Mouse (Mus musculus) hindbrain, embryonic 14.5 days (tissue): ENCODE measurements around the gene Dnase2a. TPM values are rescaled to one million over a fixed set of nuclear protein-coding genes. Genes with fewer than 3 reads are reported as not detected.

Experiments used
- ATAC-seq: fragments of 200-750 bp; cut with Nextera tagmentation; 2 replicates; pipeline ENCODE4 v1.8.0; 2017; ENCODE audit warnings: moderate number of reproducible peaks, mild to moderate bottlenecking, moderate TSS enrichment, moderate library complexity; ENCODE audit not compliant: low FRiP score
- DNase-seq: peaks from one replicate; pipeline ENCODE4 v3.0.0-alpha.2; 2015; ENCODE audit warnings: low spot score
- H3K27ac ChIP-seq: fragments of 300-500 bp; sonication (generic); 2 replicates; pipeline ENCODE4 v1.5.1; 2014; ENCODE audit warnings: mild to moderate bottlenecking, moderate library complexity
- H3K27me3 ChIP-seq: fragments of 300-500 bp; sonication (generic); 2 replicates; pipeline ENCODE4 v1.6.1; 2014; ENCODE audit warnings: mild to moderate bottlenecking, low read length, mixed read lengths; ENCODE audit not compliant: control insufficient read depth, insufficient read depth
- H3K36me3 ChIP-seq: fragments of 300-500 bp; sonication (generic); replicated peaks from 2 replicates; pipeline ENCODE4 v1.6.1; 2014; ENCODE audit not compliant: control insufficient read depth, insufficient read depth
- H3K4me1 ChIP-seq: fragments of 300-500 bp; sonication (generic); replicated peaks from 2 replicates; pipeline ENCODE4 v1.6.1; 2014; ENCODE audit warnings: antibody characterized with exemption, low read length, mixed read lengths; ENCODE audit not compliant: control insufficient read depth, insufficient read depth
- H3K4me2 ChIP-seq: fragments of 300-500 bp; sonication (generic); replicated peaks from 2 replicates; pipeline ENCODE4 v1.6.1; 2014; ENCODE audit warnings: mild to moderate bottlenecking, moderate library complexity
- H3K4me3 ChIP-seq: fragments of 300-500 bp; sonication (generic); replicated peaks from 2 replicates; pipeline ENCODE4 v1.5.1; 2014; ENCODE audit warnings: mild to moderate bottlenecking, low read length
- H3K9ac ChIP-seq: fragments of 300-500 bp; sonication (generic); 2 replicates; pipeline ENCODE4 v1.6.1; 2014
- H3K9me3 ChIP-seq: fragments of 300-500 bp; sonication (generic); 2 replicates; pipeline ENCODE4 v1.6.1; 2016; ENCODE audit warnings: low read length; ENCODE audit not compliant: control insufficient read depth
- WGBS: fragments of 180-500 bp; shearing (Covaris S2); extraction: QIAGEN DNeasy Blood & Tissue Kit; methylation state at CpG from one replicate; pipeline ENCODE4 v1.1.7; 2014; 5-methylcytosine and 5-hydroxymethylcytosine counted together
- polyA plus RNA-seq: library from polyadenylated mRNA; unstranded; fragments of >200 nt; fragmentation: Nextera tagmentation; extraction: Ambion mirVana; gene quantifications from 2 replicates; pipeline ENCODE4 v1.2.1, GENCODE M21; 2014

Dnase2a gene
- polyA plus RNA-seq, 1 experiment from 2014 or later, result 6.0 TPM

DNA sequence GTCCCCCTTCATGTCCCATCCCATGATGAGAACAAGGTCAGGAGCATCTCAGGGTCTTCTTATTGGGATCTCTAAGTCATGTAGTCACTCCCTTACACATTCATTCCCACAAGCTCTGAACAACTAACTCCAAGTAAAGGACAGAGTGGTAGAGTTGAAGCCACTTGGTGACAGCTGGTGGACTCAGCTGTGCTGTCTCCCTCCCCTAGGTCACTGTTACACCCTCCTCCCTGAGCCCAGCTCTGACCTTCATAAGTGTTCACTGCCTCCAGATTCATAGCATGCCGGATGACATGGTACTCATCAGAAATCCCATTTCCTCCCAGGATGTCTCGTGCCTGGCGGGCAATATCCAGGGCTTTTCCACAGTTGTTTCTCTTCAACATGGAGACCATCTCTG lies 20.1 kb upstream of the Dnase2a start:
- H3K9me3 ChIP-seq, result no peaks in the 10 kb centered on the region
- H3K36me3 ChIP-seq, result peaks cover 37% of the 10 kb centered on the region
- H3K9ac ChIP-seq, result no peak overlapping the region
- H3K4me2 ChIP-seq, result no peak overlapping the region
- no peak overlapping the region for H3K4me3 ChIP-seq
- peaks cover 8% of the 10 kb centered on the region for H3K4me1 ChIP-seq
- H3K27ac ChIP-seq, result no peak overlapping the region
- WGBS, result 96% methylated on average over 3 of the region's 3 CpGs
- DNase-seq (no peak), ATAC-seq (no peak)
- H3K27me3 ChIP-seq, result no peaks in the 10 kb centered on the region

DNA sequence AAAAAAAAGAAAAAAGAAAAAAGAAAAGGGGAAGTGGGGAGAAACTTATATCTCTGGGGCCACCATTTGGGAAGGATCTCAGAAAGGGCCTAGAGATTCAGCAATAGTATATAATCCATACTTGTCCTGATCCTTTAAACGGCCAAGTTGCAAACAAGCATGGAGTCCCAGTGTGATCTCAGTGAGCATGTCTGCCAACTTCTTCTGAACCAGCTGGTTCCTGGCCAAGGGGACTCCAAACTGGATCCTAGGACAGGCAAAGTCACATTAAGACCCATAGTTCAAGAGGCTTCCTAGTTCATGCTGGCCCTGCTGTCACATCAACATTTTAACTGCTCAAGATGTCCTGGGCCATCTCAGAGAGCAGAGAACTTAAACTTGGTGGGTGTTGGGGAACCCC lies 19.2 kb upstream of the Dnase2a start:
- Histone ChIP-seq H3K4me1 (peaks cover 11% of the 10 kb centered on the region), H3K9ac (no peak overlapping the region), H3K27me3 (no peaks in the 10 kb centered on the region), H3K4me2 (no peak overlapping the region), H3K9me3 (no peaks in the 10 kb centered on the region), H3K4me3 (no peak overlapping the region), H3K36me3 (peaks cover 37% of the 10 kb centered on the region), H3K27ac (no peak overlapping the region)
- WGBS, result 96% methylated on average over 1 of the region's 1 CpGs
- ATAC-seq (no peak), DNase-seq (no peak)

DNA sequence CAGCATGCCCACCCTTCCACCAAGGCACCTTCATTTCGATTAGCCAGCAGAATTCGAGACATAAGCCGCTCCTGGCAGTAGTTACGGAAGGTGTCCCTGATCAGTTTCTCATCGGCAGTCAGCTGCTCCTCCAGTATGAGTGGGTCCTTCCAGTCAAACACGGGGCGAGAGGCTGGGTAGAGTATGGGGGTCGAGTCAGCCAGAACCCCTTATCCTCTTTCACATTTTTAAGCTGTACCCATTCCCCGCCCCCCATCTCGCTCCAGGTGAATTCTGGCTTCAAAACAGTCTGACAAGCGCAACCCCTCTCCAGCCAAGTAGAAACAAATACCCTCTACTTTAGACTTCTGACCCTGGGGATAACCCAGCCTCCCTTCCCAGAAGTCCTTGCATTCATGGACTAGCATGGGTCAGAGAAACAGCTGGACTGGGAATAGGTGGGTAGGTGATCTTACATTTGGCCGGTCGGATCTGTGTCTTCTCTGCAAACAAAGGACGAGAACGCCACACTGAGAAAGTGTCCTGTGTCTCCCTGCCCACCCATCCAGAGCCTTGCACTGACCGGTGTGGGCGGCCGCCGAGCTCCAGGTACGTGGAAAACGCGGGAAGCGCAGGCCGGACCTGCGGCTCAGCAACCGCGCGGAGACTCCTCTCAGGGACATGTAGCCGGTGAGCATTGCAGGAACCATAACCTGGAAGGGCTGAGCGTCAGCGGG lies 15.2 kb upstream of the Dnase2a start:
- Histone ChIP-seq H3K27ac (peak overlapping the region; percentile 0; the same call in 1 of the 2 replicates), H3K4me2 (peak overlapping the region; percentile 83), H3K27me3 (no peaks in the 10 kb centered on the region), H3K9me3 (no peaks in the 10 kb centered on the region), H3K36me3 (peaks cover 12% of the 10 kb centered on the region), H3K4me1 (peaks cover 14% of the 10 kb centered on the region), H3K9ac (peak overlapping the region; percentile 84), H3K4me3 (peak overlapping the region; percentile 60)
- peak; percentile 51; the same call in 1 of the 2 replicates for ATAC-seq
- 12% methylated on average over 31 of the region's 31 CpGs for WGBS
- DNase-seq, result no peak

DNA sequence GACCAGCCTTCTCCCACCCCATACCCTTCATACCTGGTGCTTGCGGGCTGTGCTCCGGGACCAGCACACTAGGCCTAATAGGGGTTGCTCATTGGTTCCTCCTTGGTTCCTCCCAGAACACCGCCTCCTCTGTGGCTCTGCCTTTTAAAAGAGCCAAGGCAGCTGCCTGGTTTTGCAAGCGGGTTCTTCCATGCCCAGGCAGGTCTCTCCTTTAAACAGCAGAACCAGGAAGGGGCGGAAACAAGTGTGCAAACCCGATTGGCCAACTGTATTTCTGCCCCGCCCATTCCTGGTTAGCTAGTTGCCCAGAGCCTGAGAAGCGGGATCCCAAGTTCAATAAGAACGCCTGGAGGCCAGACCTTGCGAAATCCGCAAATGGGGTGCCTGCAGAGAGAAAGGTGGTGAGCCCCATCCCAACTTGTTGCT lies 14.6 kb upstream of the Dnase2a start, which contains the start of gene Gcdh:
Gene Gcdh, minus strand, starts transcription at position 213 of the 426 bp plus-strand sequence.
- peak within 1 kb of the TSS; percentile 0; the same call in 1 of the 2 replicates for H3K27ac ChIP-seq
- peak within 1 kb of the TSS; percentile 83 for H3K4me2 ChIP-seq
- peak; percentile 99 for ATAC-seq
- H3K9ac ChIP-seq, result peak within 1 kb of the TSS; percentile 84
- peak within 1 kb of the TSS; percentile 60 for H3K4me3 ChIP-seq
- WGBS, result 0% methylated on average over 11 of the region's 11 CpGs
- no peaks in the 10 kb centered on the region for H3K27me3 ChIP-seq
- no peaks in the 10 kb centered on the region for H3K9me3 ChIP-seq
- peak; percentile 90 for DNase-seq
- H3K4me1 ChIP-seq, result peaks cover 14% of the 10 kb centered on the region
- 0 out of 2 replicates have a peak, but pooled peaks cover 6% of the 10 kb centered on the region for H3K36me3 ChIP-seq

DNA sequence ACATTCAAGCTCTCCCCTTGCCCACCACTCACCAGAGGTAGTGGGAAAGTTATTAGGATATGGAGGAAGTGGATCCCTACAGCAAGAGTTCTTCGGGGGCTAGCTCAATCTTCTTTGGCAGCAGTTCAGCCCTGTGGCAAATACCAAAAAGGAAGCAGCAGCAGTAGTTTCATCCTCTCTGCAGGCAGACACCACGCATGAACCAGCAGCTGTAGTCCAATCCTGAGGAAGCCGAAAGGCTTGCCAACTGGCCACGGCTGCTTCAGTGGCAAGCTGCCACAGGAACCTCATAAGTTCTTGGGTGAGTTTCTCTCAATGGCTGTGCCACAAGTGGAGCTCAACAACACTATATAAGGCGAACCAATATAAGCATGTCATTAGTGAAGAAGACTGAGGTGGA lies 12.4 kb upstream of the Dnase2a start:
- H3K9ac ChIP-seq, result no peak overlapping the region
- H3K36me3 ChIP-seq, result no peaks in the 10 kb centered on the region
- no peak overlapping the region for H3K4me3 ChIP-seq
- 90% methylated on average over 5 of the region's 5 CpGs for WGBS
- no peaks in the 10 kb centered on the region for H3K27me3 ChIP-seq
- ATAC-seq, result no peak
- no peak for DNase-seq
- no peak overlapping the region for H3K4me2 ChIP-seq
- H3K27ac ChIP-seq, result no peak overlapping the region
- H3K4me1 ChIP-seq, result peaks cover 14% of the 10 kb centered on the region
- H3K9me3 ChIP-seq, result no peaks in the 10 kb centered on the region

DNA sequence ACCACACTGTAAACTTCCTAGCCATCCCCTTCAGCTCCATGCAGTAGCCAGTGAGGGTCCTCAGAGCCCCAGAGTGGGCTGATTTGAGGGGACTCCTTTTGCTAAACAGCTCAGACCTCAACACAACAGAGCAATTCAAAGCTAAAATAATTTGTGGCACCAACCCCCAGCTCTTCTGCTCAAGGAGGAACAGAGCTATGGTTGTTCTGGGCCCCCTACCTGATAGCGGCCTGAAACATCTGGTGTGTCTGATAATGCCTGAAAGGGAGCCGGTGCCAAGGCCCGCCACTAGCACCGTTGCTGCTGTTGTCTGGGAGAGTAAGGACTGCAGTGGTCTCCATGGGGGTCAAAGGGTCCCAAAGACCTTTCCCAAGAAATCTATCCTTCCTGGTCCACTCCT lies 7.3 kb upstream of the Dnase2a start:
- no peak for DNase-seq
- Histone ChIP-seq H3K4me1 (peaks cover 10% of the 10 kb centered on the region), H3K9me3 (no peaks in the 10 kb centered on the region), H3K9ac (no peak overlapping the region), H3K4me3 (no peak overlapping the region), H3K27me3 (peaks cover 16% of the 10 kb centered on the region; the same call in 1 of the 2 replicates), H3K36me3 (no peaks in the 10 kb centered on the region), H3K4me2 (no peak overlapping the region), H3K27ac (no peak overlapping the region)
- no peak for ATAC-seq
- WGBS, result 70% methylated on average over 4 of the region's 4 CpGs

DNA sequence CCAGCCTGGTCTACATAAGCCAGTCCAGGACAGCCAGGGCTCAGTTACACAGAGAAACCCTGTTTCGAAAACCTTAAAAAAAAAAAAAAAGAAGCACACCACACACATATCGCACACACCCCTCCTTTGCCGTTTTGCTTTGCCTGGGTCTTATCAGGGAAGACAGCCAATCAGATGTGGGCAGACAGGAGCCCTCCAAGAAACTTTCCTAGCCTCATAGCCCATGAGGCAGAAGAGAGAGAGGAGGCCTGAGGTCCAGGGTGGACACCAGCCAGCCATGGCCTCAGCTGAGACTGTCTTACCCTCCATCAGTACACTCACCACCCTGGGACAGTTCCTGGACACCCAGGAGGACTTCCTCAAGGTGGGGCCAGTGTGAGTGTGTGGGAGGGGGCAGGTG lies 6.6 kb upstream of the Dnase2a start, which contains the start of gene Klf1:
Gene Klf1, plus strand, starts transcription at position 177 of the 400 bp plus-strand sequence.
- peaks cover 16% of the 10 kb centered on the region; the same call in 1 of the 2 replicates for H3K27me3 ChIP-seq
- H3K27ac ChIP-seq, result no peak within 1 kb of the TSS
- H3K36me3 ChIP-seq, result no peaks in the 10 kb centered on the region; the same call in 1 of the 2 replicates
- no peak for DNase-seq
- WGBS, result 77% methylated on average over 3 of the region's 3 CpGs
- H3K9me3 ChIP-seq, result no peaks in the 10 kb centered on the region
- peaks cover 10% of the 10 kb centered on the region for H3K4me1 ChIP-seq
- no peak for ATAC-seq
- peak within 1 kb of the TSS; percentile 90 for H3K4me2 ChIP-seq
- peak within 1 kb of the TSS; percentile 60 for H3K9ac ChIP-seq
- peak within 1 kb of the TSS; percentile 41 for H3K4me3 ChIP-seq

DNA sequence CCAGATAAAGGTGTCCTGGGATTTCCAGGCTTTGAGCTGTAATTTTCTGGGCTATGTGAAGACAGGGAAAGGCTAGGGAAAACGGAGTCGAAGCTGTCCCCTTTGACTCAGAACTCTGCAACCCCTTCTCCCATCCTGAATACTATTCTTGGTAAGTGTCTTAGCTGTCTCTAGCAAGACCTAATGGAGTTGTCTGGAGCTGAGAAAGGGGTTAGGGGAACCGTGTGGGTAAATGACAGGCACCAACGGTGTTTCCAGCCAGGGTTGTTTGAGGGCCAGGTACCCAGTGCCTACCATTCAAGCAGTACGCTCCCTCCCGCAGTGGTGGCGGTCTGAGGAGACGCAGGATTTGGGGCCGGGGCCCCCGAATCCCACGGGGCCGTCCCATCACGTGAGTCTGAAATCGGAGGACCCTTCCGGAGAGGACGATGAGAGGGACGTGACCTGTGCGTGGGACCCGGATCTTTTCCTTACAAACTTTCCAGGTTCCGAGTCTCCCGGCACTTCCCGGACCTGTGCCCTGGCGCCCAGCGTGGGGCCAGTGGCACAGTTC lies 5.9 kb upstream of the Dnase2a start:
- H3K4me3 ChIP-seq, result peak overlapping the region; percentile 41
- H3K9me3 ChIP-seq, result no peaks in the 10 kb centered on the region
- no peaks in the 10 kb centered on the region; the same call in 1 of the 2 replicates for H3K36me3 ChIP-seq
- H3K27ac ChIP-seq, result no peak overlapping the region
- peak overlapping the region; percentile 60 for H3K9ac ChIP-seq
- H3K4me1 ChIP-seq, result peaks cover 10% of the 10 kb centered on the region
- peaks cover 16% of the 10 kb centered on the region; the same call in 1 of the 2 replicates for H3K27me3 ChIP-seq
- peak overlapping the region; percentile 90 for H3K4me2 ChIP-seq
- DNase-seq (no peak), ATAC-seq (peak; percentile 9; the same call in 1 of the 2 replicates)
- 4% methylated on average over 24 of the region's 24 CpGs for WGBS

DNA sequence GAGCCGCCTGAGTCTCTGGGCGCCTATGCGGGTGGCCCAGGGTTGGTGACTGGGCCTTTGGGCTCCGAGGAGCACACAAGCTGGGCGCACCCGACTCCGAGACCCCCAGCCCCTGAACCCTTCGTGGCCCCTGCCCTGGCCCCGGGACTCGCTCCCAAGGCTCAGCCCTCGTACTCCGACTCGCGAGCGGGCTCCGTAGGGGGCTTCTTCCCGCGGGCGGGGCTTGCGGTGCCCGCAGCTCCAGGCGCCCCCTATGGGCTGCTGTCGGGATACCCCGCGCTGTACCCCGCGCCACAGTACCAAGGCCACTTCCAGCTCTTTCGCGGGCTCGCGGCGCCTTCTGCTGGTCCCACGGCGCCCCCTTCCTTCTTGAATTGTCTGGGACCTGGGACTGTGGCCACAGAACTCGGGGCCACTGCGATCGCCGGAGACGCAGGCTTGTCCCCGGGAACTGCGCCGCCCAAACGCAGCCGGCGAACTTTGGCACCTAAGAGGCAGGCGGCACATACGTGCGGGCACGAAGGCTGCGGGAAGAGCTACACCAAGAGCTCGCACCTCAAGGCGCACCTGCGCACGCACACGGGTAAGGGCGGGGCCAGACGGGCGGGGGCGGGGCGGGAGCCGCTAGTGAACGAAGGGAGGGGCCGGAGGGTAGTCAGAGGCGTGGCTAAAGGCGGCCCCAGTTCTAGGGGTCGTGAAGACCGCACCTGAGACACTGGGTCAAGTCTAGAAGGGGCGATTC lies 5.3 kb upstream of the Dnase2a start:
- peak overlapping the region; percentile 90 for H3K4me2 ChIP-seq
- H3K36me3 ChIP-seq, result no peaks in the 10 kb centered on the region; the same call in 1 of the 2 replicates
- under 1% methylated on average over 68 of the region's 68 CpGs for WGBS
- peak; percentile 81 for ATAC-seq
- peak; percentile 80 for DNase-seq
- H3K9me3 ChIP-seq, result no peaks in the 10 kb centered on the region
- peak overlapping the region; percentile 41 for H3K4me3 ChIP-seq
- peaks cover 16% of the 10 kb centered on the region; the same call in 1 of the 2 replicates for H3K27me3 ChIP-seq
- H3K9ac ChIP-seq, result peak overlapping the region; percentile 60
- no peak overlapping the region for H3K27ac ChIP-seq
- peaks cover 10% of the 10 kb centered on the region for H3K4me1 ChIP-seq
